Mouse (Mus musculus) gastrocnemius, postnatal 14 days (tissue): ENCODE data around the gene Ephb2. TPM values are rescaled to one million over a fixed set of nuclear protein-coding genes. Genes with fewer than 3 reads are reported as not detected.

Experiments
- DNase-seq: peaks from one replicate; pipeline ENCODE4 v3.0.0; 2021; ENCODE audit warnings: mixed read lengths
- intact Hi-C: fragments of 180-260 bp; cut with DNase I; formaldehyde crosslinking; loops from one replicate; pipeline ENCODE4 v1.15.1; 2025; ENCODE audit warnings: low total_unique reads
- total RNA-seq, 2 experiments: library from RNA; stranded (reverse); gene quantifications; 2 replicates each; pipeline ENCODE4 v1.2.3; 2021

Ephb2 gene
- total RNA-seq, 2 experiments from 2014 or later, result 1.2 to 4.2 TPM

- DNase-seq, result no peak
- intact Hi-C loops, result no loop called here
Measured at GRCm38 (mm10) chr4:136807448-136808009, 28.3 kb downstream of the Ephb2 start.

DNA sequence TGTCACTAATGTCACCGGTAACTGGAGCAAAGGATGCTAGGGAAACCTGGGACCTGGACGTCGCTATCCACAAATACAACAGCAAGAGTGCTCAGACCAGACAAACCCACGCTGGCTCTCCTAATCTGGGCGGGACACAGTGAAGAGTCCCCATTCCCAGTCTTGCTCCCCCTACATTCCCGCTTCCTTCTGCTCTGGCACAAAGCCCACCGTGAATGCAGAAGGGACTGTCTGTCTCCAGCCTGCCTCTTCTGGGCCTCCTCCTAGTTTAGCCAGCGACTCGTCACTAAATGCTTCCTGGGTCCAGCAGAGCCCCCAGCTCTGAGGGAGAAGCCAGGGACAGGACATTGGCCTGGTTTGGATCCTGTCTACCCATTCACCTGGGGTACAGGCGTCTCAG is 29.5 kb downstream of the Ephb2 start:
- no peak for DNase-seq
- intact Hi-C loops, result no loop called here

DNA sequence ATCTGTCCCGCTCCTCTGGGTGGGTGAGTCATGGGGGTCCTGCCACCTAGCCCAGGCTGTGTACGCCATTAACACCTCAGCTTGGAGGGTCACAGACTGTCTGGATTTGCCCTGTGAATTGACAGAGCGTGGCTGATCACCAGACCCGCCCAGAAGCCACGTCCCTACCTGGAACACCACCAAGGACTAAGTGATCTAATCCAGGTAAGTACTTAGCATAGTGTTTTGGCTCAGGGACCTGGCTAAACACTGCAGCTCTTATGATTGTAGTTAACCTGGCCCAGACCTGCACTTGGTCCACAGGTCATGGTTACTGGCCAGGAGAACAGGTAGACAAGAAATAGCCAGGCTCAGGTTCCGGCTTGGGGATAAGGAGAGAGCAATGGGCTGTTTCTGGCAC is 31.4 kb downstream of the Ephb2 start:
- DNase-seq, result no peak
- intact Hi-C loops, result no loop called here

DNA sequence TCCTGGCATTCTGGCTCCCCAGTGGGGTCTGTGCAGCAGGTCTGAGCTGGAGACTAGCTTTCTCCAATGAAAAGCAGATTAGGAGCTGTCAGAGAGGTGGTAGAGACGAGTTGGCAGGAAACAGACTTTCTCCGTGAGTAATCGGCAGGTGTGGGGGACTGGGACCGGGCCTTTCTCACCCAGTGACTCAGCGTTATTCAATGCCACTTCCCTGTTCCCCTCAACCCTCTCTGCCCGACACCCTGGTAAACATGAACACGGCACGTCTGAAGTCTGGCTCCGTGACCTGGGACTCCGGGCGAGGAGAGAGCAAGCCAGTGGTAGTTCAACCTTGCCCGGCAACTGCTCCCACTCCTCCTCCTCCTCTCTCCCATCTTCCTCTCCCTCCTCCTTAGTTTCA is 33.3 kb downstream of the Ephb2 start:
- no peak for DNase-seq
- intact Hi-C loops, result no loop called here

- DNase-seq, result no peak
- intact Hi-C loops, result no loop called here
Measured at GRCm38 (mm10) chr4:136801944-136802343, 33.8 kb downstream of the Ephb2 start.

GRCm38 (mm10) chr4:136801463-136801862 is 34.3 kb downstream of the Ephb2 start:
- DNase-seq, result no peak
- intact Hi-C loops, result no loop called here

GRCm38 (mm10) chr4:136800366-136800765 is 35.4 kb downstream of the Ephb2 start:
- intact Hi-C loops, result no loop called here
- no peak for DNase-seq

DNA sequence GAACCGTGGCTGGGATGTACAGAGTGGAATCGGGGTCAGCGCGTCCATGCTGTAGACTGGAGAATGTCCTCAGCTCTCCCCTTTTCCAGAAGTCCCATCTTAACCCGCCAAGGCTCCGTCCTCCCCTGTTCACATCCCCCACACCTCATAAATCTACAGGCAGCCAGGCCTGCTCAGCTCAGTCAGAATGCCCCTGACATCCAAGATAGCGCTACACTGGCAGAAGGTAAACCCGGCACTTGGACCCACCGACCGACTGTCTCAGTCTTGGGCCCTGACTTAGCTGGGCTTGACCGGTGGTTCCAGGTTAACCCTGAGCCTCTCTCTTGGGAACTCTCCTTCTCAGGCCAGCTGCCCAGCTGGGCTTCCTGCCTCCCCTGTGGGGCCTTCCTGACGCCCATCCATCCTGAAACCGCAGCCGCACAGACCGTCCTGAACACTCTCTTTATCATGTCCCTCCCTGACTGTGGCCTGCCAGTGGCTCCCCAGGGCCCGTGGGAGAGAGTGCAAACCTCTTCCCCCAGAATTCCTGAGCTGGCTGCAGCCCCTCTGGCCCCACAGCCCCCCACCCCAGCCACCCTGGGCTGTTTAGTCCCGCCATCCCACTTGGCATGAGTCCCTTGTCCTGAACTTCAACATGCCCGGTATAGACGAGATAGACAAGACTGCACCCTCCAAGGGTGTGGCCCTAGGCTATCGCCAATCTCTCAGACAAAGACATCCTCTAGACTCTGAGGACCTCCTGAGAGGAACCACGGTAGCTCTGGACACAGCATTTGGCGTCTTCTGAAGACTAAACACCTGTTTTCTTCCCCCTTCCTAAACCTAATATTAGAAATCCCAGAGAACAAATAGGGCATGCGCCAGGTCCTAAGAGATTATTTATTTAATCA is 37.9 kb downstream of the Ephb2 start:
- intact Hi-C loops, result no loop called here
- DNase-seq, result no peak

- no peak for DNase-seq
- intact Hi-C loops, result no loop called here
Measured at GRCm38 (mm10) chr4:136793320-136793719, 42.5 kb downstream of the Ephb2 start.

DNA sequence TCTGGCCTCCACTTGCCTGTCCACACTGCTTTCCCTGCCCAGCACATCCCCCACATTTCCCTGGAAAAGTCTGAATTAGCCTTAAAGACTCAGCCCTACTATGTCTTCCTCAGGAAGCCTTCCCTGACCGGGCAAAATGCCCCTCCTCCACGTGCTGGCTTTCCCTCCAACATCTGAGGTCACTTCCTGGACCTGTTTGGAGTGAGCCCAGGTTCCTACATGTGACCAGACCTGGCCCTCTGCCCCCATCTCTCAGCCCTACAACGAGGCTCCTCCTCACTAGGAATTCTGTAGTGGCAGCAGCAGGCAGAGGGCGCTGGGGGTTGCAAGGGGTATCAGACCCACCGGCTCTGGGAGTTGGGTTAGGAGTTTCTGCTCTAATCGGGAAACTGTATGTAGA is 46.0 kb downstream of the Ephb2 start:
- DNase-seq, result peak; percentile 66
- intact Hi-C loops, result no loop called here

- intact Hi-C loops, result no loop called here
- no peak for DNase-seq
Measured at GRCm38 (mm10) chr4:136787357-136787756, 48.4 kb downstream of the Ephb2 start.

DNA sequence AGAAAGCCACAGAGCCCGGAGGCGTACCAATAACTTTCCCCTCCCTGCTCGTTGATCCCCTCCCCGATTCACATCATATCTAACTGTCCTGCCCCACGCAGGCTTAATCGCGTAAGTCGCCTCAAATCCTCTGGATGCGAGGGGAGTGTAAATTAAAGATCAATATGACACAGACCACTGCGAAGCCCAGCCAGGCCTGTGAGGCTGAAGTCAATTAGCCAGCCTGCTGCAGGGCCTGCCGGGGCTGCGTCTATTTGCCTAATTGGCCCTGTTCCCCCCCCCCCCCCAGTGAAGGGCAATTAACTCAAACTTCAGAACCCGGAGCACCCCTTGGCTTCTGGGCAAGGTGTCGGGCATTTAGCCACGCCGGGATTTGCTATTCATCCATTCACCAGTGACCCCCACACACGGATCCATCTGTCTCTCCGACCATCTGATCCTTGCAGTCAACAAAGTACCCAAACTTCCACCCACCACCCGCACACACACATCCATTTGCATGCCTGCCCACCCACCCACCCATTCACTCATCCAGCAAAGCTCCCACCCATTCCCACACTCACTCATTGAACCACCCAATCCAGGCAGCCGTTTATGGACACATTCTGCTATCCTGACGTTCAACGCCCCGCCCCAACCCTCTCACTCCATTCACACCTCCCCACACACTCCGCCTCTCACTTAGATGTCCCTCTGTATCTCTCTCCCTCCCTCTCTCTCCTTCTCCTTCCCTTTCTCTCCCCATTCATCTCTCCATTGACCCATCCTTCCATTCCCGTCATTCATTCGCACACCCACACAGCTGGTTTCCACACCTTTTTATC is 49.1 kb downstream of the Ephb2 start:
- DNase-seq, result no peak
- intact Hi-C loops, result no loop called here

- intact Hi-C loops, result no loop called here
Measured at GRCm38 (mm10) chr4:136783552-136784150, 52.1 kb downstream of the Ephb2 start.

DNA sequence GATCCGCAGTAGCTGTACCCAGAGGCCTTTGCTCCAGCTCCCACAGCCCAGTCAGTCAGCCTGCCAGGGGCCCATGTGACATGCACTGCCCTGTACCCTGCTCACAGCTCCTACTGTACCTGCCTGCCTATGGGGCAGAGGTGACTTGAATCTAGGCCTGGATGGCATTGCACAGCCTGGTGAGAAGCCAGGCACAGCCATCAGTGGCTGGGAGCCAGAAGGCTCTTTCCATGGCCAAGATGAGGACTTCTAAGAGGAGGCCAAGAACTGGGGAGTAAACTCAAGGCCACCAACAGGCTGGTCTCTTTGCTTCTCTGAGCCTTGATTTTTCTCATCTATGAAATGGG is 53.2 kb downstream of the Ephb2 start:
- no peak for DNase-seq
- intact Hi-C loops, result no loop called here

More at GRCm38 (mm10) chr4:136783552-136784150, 52.1 kb downstream of the Ephb2 start:
- DNase-seq, result peak; percentile 75

DNA sequence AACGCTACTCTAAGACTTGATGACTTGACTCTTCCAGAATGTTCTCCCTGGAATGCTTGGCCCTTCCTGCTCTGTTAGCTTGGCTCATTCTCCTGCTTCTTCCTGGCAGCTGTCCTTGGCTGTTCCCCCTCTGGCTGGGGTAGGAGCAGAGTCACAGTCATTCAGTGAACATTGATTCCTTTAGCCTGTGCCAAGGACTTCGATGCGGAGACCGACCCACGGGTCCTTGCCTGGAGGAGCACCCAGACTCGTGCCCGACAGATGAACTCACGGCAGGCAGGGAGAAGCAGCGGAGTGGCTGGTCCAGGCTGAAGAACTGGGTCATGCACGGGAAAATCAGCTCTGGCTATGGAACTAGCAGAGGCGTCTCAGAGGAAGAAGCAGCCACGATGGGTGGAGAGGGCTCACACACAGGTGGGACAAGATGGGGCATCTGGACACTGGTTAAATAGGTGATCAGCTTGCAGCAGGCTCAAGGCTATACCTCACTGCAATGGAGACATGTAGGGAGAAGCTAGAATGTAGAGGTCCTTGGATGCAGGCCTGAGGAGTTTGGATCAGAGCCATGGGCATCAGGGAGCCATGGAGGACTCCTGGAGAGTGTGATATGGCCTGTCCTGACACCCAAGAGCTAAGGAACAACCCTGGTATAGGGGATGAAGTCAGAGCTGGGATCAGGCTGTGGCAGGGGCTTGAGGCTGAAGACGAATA is 53.8 kb downstream of the Ephb2 start:
- intact Hi-C loops, result no loop called here
- peak; percentile 79 for DNase-seq

- no peak for DNase-seq
- intact Hi-C loops, result no loop called here
Measured at GRCm38 (mm10) chr4:136780201-136780895, 55.4 kb downstream of the Ephb2 start.

DNA sequence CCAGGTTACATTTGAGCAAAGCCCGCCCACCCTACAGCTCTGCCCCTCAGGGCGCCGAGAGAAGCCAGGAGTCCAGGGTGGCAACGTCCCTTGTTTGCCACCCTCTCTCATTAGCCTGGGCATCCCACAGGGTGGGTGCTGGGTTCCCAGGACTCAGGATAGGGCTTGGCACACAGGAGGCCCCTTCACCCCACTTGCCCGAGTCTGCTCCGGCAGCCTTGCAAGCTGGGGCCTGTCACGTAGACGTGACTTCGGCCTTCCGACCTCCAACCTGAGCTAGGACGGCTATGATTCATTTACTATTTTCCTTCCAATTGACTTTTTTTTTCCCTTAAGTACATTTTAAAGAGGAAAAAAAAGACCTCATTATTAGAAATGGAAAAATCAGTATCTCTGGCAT is 56.6 kb downstream of the Ephb2 start:
- no peak for DNase-seq
- intact Hi-C loops, result no loop called here

DNA sequence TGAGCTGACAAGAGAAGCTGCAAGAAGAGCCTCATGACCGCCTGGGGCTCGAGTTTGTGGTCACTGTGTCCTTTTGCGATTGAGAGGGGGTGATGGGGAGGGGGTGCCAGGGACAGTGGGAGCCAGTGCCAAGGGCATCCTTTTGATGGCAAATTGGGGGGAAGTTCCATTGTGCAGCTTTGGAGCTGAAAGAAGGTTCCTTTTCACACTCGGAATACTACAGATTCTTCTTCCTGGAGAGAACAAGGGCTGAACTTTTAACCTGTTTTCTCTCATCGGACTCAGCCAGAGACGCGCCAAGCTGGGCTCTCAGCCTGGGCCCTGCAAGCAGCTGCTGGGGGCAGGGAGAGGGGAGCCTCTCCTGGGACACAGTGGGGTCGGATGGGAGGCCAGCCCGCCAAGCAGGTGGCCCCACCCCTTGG is 59.3 kb downstream of the Ephb2 start:
- peak; percentile 67 for DNase-seq
- intact Hi-C loops, result no loop called here

DNA sequence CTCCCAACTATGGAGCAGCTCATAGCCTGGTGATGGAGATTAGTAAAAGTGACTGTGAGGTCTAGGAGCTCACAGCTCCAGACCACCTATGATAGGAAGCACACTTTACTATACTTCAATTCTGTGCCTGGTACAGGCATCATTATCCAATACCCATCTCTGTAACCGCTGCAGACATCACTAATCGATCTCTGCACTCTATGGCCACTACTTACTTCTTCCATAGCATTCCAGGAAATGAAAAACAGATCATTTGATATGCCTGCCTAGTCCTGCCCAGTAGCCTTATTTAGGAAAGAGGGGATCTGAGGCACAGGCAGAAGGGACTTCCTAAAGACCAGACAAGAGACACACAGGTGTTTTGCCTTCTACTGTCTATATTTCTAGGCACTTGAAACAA is 59.9 kb downstream of the Ephb2 start:
- no peak for DNase-seq

More for the DNA sequence above, 59.9 kb downstream of the Ephb2 start:
- intact Hi-C loops, result no loop called here
